Mouse (Mus musculus) stomach, embryonic 14.5 days (tissue): ENCODE measurements around the gene G430095P16Rik. TPM values are rescaled to one million over a fixed set of nuclear protein-coding genes. Genes with fewer than 3 reads are reported as not detected.

ENCODE experiments used
- ATAC-seq: fragments of 200-750 bp; cut with Nextera tagmentation; 2 replicates; pipeline ENCODE4 v1.8.0; 2017; ENCODE audit warnings: low read depth, moderate TSS enrichment; ENCODE audit not compliant: insufficient number of reproducible peaks, insufficient read depth, low FRiP score
- H3K27ac ChIP-seq: fragments of 300-500 bp; sonication (generic); 2 replicates; pipeline ENCODE4 v1.5.1; 2014; ENCODE audit warnings: mild to moderate bottlenecking, low read length, moderate library complexity, mixed read lengths
- H3K27me3 ChIP-seq: fragments of 300-500 bp; sonication (generic); 2 replicates; pipeline ENCODE4 v1.6.1; 2014; ENCODE audit warnings: low read length, control low read depth, mixed read lengths; ENCODE audit not compliant: control insufficient read depth, insufficient read depth
- H3K36me3 ChIP-seq: fragments of 300-500 bp; sonication (generic); 2 replicates; pipeline ENCODE4 v1.6.1; 2014; ENCODE audit warnings: mild to moderate bottlenecking, control low read depth, low read length, moderate library complexity, mixed read lengths; ENCODE audit not compliant: control insufficient read depth, insufficient read depth
- H3K4me1 ChIP-seq: fragments of 300-500 bp; sonication (generic); 2 replicates; pipeline ENCODE4 v1.6.1; 2014; ENCODE audit warnings: low read length, control low read depth, mixed read lengths; ENCODE audit not compliant: control insufficient read depth, insufficient read depth
- H3K4me2 ChIP-seq: fragments of 300-500 bp; sonication (generic); replicated peaks from 2 replicates; pipeline ENCODE4 v1.6.1; 2014; ENCODE audit warnings: low read depth, low read length, control low read depth
- H3K4me3 ChIP-seq: fragments of 300-500 bp; sonication (generic); 2 replicates; pipeline ENCODE4 v1.5.1; 2014; ENCODE audit warnings: low read depth, low read length, control low read depth
- H3K9ac ChIP-seq: fragments of 300-500 bp; sonication (generic); replicated peaks from 2 replicates; pipeline ENCODE4 v1.6.1; 2014; ENCODE audit warnings: low read depth, mild to moderate bottlenecking, control low read depth, low read length, moderate library complexity, mixed read lengths
- H3K9me3 ChIP-seq: fragments of 300-500 bp; sonication (generic); 2 replicates; pipeline ENCODE4 v1.6.1; 2016; ENCODE audit warnings: low read depth, low read length, control low read depth; ENCODE audit not compliant: control insufficient read depth
- WGBS: fragments of 180-500 bp; shearing (Covaris S2); extraction: QIAGEN DNeasy Blood & Tissue Kit; methylation state at CpG from one replicate; pipeline ENCODE4 v1.1.7; 2014; 5-methylcytosine and 5-hydroxymethylcytosine counted together
- polyA plus RNA-seq: library from polyadenylated mRNA; unstranded; fragments of >200 nt; fragmentation: Nextera tagmentation; extraction: Ambion mirVana; gene quantifications from 2 replicates; pipeline ENCODE4 v1.2.1, GENCODE M21; 2014

Gene G430095P16Rik
- polyA plus RNA-seq, 1 experiment from 2014 or later = 5.0 TPM

DNA sequence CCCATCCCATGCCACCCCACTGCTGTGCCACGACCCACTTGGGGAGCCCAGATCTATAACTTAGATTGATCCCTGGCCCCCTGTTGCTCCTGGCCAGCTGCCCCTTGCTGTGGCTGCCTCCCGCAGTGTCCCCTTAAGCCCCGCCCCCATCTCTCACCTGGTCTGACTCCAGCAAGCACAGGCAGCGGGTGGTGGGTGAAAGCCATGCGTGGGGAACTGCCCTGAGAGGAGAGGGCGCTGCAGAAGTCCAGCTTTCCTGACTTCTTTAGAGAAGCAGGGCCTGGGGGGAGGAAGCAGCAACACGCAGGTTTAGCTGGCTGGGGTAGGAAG lies 729 bp downstream of the G430095P16Rik start:
- 14% methylated on average over 7 of the region's 7 CpGs for WGBS
- no peaks in the 10 kb centered on the region for H3K27me3 ChIP-seq
- H3K4me2 ChIP-seq = peak overlapping the region; percentile 8
- ATAC-seq = no peak
- peaks cover 54% of the 10 kb centered on the region for H3K36me3 ChIP-seq
- no peak overlapping the region; the same call in 1 of the 2 replicates for H3K9ac ChIP-seq
- no peak overlapping the region; the same call in 1 of the 2 replicates for H3K4me3 ChIP-seq
- H3K9me3 ChIP-seq = no peaks in the 10 kb centered on the region
- peak overlapping the region; percentile 97 for H3K27ac ChIP-seq
- peaks cover 37% of the 10 kb centered on the region for H3K4me1 ChIP-seq

DNA sequence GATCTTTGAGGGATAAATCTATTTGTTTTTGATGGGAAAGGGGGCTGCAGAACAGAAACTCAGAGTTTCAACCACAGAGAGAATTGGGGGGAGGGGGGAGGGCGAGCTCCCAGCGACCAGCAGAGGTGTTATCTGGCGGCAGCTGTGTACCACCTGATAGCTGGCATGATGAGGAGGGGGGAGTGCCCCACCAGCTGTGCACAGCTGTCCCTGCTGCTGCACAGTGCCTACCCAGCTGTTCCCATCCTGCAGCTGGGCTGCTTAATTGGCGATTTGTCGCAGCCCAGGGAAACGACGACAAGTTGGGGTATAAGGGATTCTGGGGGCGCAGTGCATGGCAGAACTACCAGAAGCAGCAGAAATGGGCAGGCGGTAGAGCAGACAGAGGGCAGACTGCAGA lies 1.9 kb downstream of the G430095P16Rik start:
- Histone ChIP-seq H3K27me3 (no peaks in the 10 kb centered on the region), H3K4me2 (no peak overlapping the region), H3K4me1 (peaks cover 37% of the 10 kb centered on the region), H3K9me3 (no peaks in the 10 kb centered on the region), H3K36me3 (peaks cover 43% of the 10 kb centered on the region), H3K27ac (peak overlapping the region; percentile 97; the same call in 1 of the 2 replicates), H3K4me3 (no peak overlapping the region), H3K9ac (no peak overlapping the region)
- 41% methylated on average over 9 of the region's 9 CpGs for WGBS
- no peak for ATAC-seq

- no peak for ATAC-seq
- H3K9me3 ChIP-seq = no peaks in the 10 kb centered on the region
- no peak overlapping the region; the same call in 1 of the 2 replicates for H3K4me2 ChIP-seq
- no peak overlapping the region for H3K4me3 ChIP-seq
- H3K4me1 ChIP-seq = peaks cover 44% of the 10 kb centered on the region
- peaks cover 35% of the 10 kb centered on the region for H3K36me3 ChIP-seq
- no peak overlapping the region for H3K9ac ChIP-seq
- no peaks in the 10 kb centered on the region for H3K27me3 ChIP-seq
- 48% methylated on average over 10 of the region's 10 CpGs for WGBS
- peak overlapping the region; percentile 27; the same call in 1 of the 2 replicates for H3K27ac ChIP-seq
Observed at GRCm38 (mm10) chr8:84725246-84725940, 2.6 kb downstream of the G430095P16Rik start.

- Histone ChIP-seq H3K27me3 (no peaks in the 10 kb centered on the region), H3K9ac (no peak overlapping the region), H3K27ac (peak overlapping the region; percentile 27; the same call in 1 of the 2 replicates), H3K4me1 (peaks cover 48% of the 10 kb centered on the region), H3K36me3 (peaks cover 31% of the 10 kb centered on the region), H3K4me2 (no peak overlapping the region; the same call in 1 of the 2 replicates), H3K4me3 (no peak overlapping the region), H3K9me3 (no peaks in the 10 kb centered on the region)
- 30% methylated on average over 3 of the region's 3 CpGs for WGBS
- ATAC-seq = no peak
Observed at GRCm38 (mm10) chr8:84725941-84726259, 3.1 kb downstream of the G430095P16Rik start.

GRCm38 (mm10) chr8:84728474-84728873 lies 5.7 kb downstream of the G430095P16Rik start:
- Histone ChIP-seq H3K9me3 (no peaks in the 10 kb centered on the region), H3K27ac (no peak overlapping the region), H3K4me1 (peaks cover 60% of the 10 kb centered on the region), H3K4me2 (no peak overlapping the region), H3K27me3 (no peaks in the 10 kb centered on the region), H3K4me3 (no peak overlapping the region), H3K9ac (no peak overlapping the region), H3K36me3 (peaks cover 21% of the 10 kb centered on the region)
- no peak for ATAC-seq
- WGBS = 71% methylated on average over 3 of the region's 3 CpGs

DNA sequence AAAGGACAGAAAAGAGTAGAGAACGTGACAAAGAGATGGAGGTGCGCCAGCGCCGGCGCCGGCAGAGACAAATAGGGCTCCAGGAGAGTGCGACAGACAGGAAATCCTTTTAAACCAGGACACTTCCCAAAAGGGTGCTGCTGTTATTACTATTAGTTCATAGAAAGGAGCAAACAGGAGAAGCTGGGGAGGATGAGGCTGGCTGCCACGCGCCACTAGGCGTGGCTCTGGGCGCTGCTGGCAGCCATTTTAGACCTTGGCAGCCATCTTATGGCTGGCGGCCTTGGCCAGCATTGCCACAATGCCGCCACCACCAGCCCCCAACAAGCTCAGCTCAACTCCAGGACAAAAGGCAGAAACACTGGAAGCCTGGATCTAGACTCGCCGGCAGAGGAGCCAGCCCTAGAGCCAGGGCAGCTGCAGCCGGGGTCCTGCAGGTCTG lies 7.1 kb downstream of the G430095P16Rik start:
- H3K27me3 ChIP-seq = no peaks in the 10 kb centered on the region
- H3K4me1 ChIP-seq = peaks cover 47% of the 10 kb centered on the region
- H3K27ac ChIP-seq = peak overlapping the region; percentile 81; the same call in 1 of the 2 replicates
- no peak for ATAC-seq
- H3K9me3 ChIP-seq = no peaks in the 10 kb centered on the region
- peaks cover 21% of the 10 kb centered on the region for H3K36me3 ChIP-seq
- no peak overlapping the region for H3K4me2 ChIP-seq
- 90% methylated on average over 16 of the region's 16 CpGs for WGBS
- H3K4me3 ChIP-seq = no peak overlapping the region
- H3K9ac ChIP-seq = no peak overlapping the region

DNA sequence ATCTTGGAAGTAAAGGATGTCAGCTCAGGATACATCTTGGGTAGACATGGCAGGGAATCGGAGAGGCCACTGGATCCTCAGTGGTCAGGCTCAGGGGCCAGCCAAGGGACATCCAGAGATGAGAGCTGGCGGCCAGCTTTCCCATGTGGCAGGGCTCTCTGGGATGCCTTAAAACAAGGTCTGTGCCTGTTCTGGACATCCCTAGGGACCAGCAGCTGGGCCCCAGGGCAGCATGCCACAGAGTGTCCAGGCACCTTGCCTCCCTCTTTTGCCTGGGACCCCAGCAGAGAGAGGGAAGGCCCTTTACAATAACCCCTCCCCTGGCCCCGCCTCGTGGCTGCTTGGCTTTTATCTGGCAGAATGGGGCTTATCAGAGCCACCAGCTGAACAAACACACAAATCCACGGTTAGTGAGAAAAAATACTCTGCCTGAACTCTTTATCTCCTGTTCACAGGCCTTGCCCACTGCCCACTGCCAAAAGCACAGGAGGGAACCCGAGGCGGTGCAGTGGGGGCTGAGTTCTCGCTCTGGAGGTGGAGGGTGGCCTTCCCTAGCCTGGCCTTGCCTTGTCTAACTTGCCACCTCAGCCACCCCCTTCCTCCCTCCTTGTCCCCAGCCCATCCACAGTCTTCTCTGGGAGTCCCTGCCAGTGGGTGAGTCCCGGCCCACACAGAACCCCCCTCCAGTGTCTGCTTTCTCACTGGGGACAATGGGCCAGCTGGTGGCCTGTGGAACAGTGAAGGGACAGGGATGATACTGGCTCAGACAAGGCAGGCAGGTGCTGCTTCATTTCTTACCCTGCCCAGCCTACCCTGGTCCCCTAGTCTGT lies 7.9 kb downstream of the G430095P16Rik start:
- 44% methylated on average over 9 of the region's 9 CpGs for WGBS
- Histone ChIP-seq H3K27ac (peak overlapping the region; percentile 81), H3K4me1 (peaks cover 42% of the 10 kb centered on the region), H3K27me3 (no peaks in the 10 kb centered on the region), H3K9me3 (no peaks in the 10 kb centered on the region), H3K36me3 (peaks cover 14% of the 10 kb centered on the region; the same call in 1 of the 2 replicates), H3K9ac (no peak overlapping the region), H3K4me2 (no peak overlapping the region), H3K4me3 (no peak overlapping the region)
- peak; percentile 64 for ATAC-seq

GRCm38 (mm10) chr8:84731371-84732177 lies 8.8 kb downstream of the G430095P16Rik start:
- Histone ChIP-seq H3K9me3 (no peaks in the 10 kb centered on the region), H3K4me2 (no peak overlapping the region; the same call in 1 of the 2 replicates), H3K9ac (no peak overlapping the region), H3K27ac (peak overlapping the region; percentile 81), H3K36me3 (peaks cover 7% of the 10 kb centered on the region; the same call in 1 of the 2 replicates), H3K27me3 (no peaks in the 10 kb centered on the region), H3K4me3 (no peak overlapping the region), H3K4me1 (peaks cover 42% of the 10 kb centered on the region)
- ATAC-seq = no peak
- 64% methylated on average over 11 of the region's 11 CpGs for WGBS
